Mouse (Mus musculus) kidney, embryonic 16.5 days (tissue): ENCODE measurements around the gene Eps15. TPM values are rescaled to one million over a fixed set of nuclear protein-coding genes. Genes with fewer than 3 reads are reported as not detected.

Experiments
- ATAC-seq: fragments of 200-750 bp; cut with Nextera tagmentation; 2 replicates; pipeline ENCODE4 v1.8.0; 2017; ENCODE audit warnings: moderate TSS enrichment; ENCODE audit not compliant: low FRiP score, low TSS enrichment
- H3K27ac ChIP-seq: fragments of 300-500 bp; sonication (generic); 2 replicates; pipeline ENCODE4 v1.5.1; 2014; ENCODE audit warnings: low read length
- H3K27me3 ChIP-seq: fragments of 300-500 bp; sonication (generic); 2 replicates; pipeline ENCODE4 v1.6.1; 2014; ENCODE audit warnings: low read length, control low read depth, mixed read lengths; ENCODE audit not compliant: insufficient read depth
- H3K36me3 ChIP-seq: fragments of 300-500 bp; sonication (generic); 2 replicates; pipeline ENCODE4 v1.6.1; 2014; ENCODE audit warnings: low read length, control low read depth, mixed read lengths; ENCODE audit not compliant: insufficient read depth
- H3K4me1 ChIP-seq: fragments of 300-500 bp; sonication (generic); 2 replicates; pipeline ENCODE4 v1.6.1; 2014; ENCODE audit warnings: low read length, control low read depth, mixed read lengths; ENCODE audit not compliant: insufficient read depth
- H3K4me2 ChIP-seq: fragments of 300-500 bp; sonication (generic); replicated peaks from 2 replicates; pipeline ENCODE4 v1.6.1; 2014; ENCODE audit warnings: low read depth, low read length
- H3K4me3 ChIP-seq: fragments of 300-500 bp; sonication (generic); 2 replicates; pipeline ENCODE4 v1.5.1; 2014; ENCODE audit warnings: mild to moderate bottlenecking, low read length
- H3K9ac ChIP-seq: fragments of 300-500 bp; sonication (generic); replicated peaks from 2 replicates; pipeline ENCODE4 v1.6.1; 2014; ENCODE audit warnings: low read length
- H3K9me3 ChIP-seq: fragments of 300-500 bp; sonication (generic); 2 replicates; pipeline ENCODE4 v1.6.1; 2016; ENCODE audit warnings: low read length, control low read depth
- WGBS: fragments of 180-500 bp; shearing (Covaris S2); extraction: QIAGEN DNeasy Blood & Tissue Kit; methylation state at CpG from one replicate; pipeline ENCODE4 v1.1.7; 2014; 5-methylcytosine and 5-hydroxymethylcytosine counted together
- polyA plus RNA-seq: library from polyadenylated mRNA; unstranded; fragments of >200 nt; fragmentation: Nextera tagmentation; extraction: Ambion mirVana; gene quantifications from 2 replicates; pipeline ENCODE4 v1.2.1, GENCODE M21; 2015

The Eps15 gene
- polyA plus RNA-seq, 1 experiment from 2014 or later, result 36.3 TPM

- Histone ChIP-seq H3K4me3 (no peak overlapping the region), H3K9me3 (no peaks in the 10 kb centered on the region), H3K27ac (no peak overlapping the region), H3K9ac (no peak overlapping the region), H3K4me1 (peaks cover 9% of the 10 kb centered on the region), H3K4me2 (no peak overlapping the region), H3K36me3 (no peaks in the 10 kb centered on the region), H3K27me3 (no peaks in the 10 kb centered on the region)
- ATAC-seq, result no peak
- WGBS, result 83% methylated on average over 7 of the region's 7 CpGs
Measured at GRCm38 (mm10) chr4:109421608-109422007, 141.5 kb downstream of the Eps15 start.

- H3K9me3 ChIP-seq, result no peaks in the 10 kb centered on the region
- H3K27ac ChIP-seq, result no peak overlapping the region
- 73% methylated on average over 6 of the region's 6 CpGs for WGBS
- peaks cover 9% of the 10 kb centered on the region for H3K4me1 ChIP-seq
- H3K36me3 ChIP-seq, result no peaks in the 10 kb centered on the region
- no peak overlapping the region for H3K9ac ChIP-seq
- no peak overlapping the region for H3K4me3 ChIP-seq
- no peak for ATAC-seq
- no peaks in the 10 kb centered on the region for H3K27me3 ChIP-seq
- H3K4me2 ChIP-seq, result no peak overlapping the region
Measured at GRCm38 (mm10) chr4:109422436-109422835, 142.4 kb downstream of the Eps15 start.

GRCm38 (mm10) chr4:109423438-109423837, 143.4 kb downstream of the Eps15 start:
- no peak for ATAC-seq
- Histone ChIP-seq H3K4me2 (no peak overlapping the region), H3K9ac (no peak overlapping the region), H3K4me3 (no peak overlapping the region), H3K27ac (no peak overlapping the region), H3K27me3 (no peaks in the 10 kb centered on the region), H3K9me3 (no peaks in the 10 kb centered on the region), H3K4me1 (peaks cover 9% of the 10 kb centered on the region), H3K36me3 (no peaks in the 10 kb centered on the region)
- WGBS, result 72% methylated on average over 2 of the region's 2 CpGs

GRCm38 (mm10) chr4:109427058-109427457, 147.0 kb downstream of the Eps15 start:
- no peak overlapping the region for H3K9ac ChIP-seq
- H3K27me3 ChIP-seq, result no peaks in the 10 kb centered on the region
- H3K4me3 ChIP-seq, result no peak overlapping the region
- no peak for ATAC-seq
- peaks cover 3% of the 10 kb centered on the region; the same call in 1 of the 2 replicates for H3K4me1 ChIP-seq
- H3K4me2 ChIP-seq, result no peak overlapping the region
- no peak overlapping the region for H3K27ac ChIP-seq
- 71% methylated on average over 1 of the region's 1 CpGs for WGBS
- no peaks in the 10 kb centered on the region for H3K9me3 ChIP-seq
- H3K36me3 ChIP-seq, result no peaks in the 10 kb centered on the region

GRCm38 (mm10) chr4:109430250-109430649, 150.2 kb downstream of the Eps15 start:
- H3K27ac ChIP-seq, result no peak overlapping the region
- H3K4me1 ChIP-seq, result peaks cover 3% of the 10 kb centered on the region; the same call in 1 of the 2 replicates
- H3K9me3 ChIP-seq, result no peaks in the 10 kb centered on the region
- no peak for ATAC-seq
- no peak overlapping the region for H3K9ac ChIP-seq
- no peaks in the 10 kb centered on the region for H3K36me3 ChIP-seq
- WGBS, result 90% methylated on average over 7 of the region's 7 CpGs
- H3K27me3 ChIP-seq, result no peaks in the 10 kb centered on the region
- no peak overlapping the region for H3K4me3 ChIP-seq
- no peak overlapping the region for H3K4me2 ChIP-seq

- peak; percentile 73 for ATAC-seq
- 58% methylated on average over 13 of the region's 13 CpGs for WGBS
- no peak overlapping the region for H3K27ac ChIP-seq
- no peak overlapping the region for H3K4me3 ChIP-seq
- no peaks in the 10 kb centered on the region for H3K36me3 ChIP-seq
- no peak overlapping the region for H3K9ac ChIP-seq
- H3K4me1 ChIP-seq, result peaks cover 3% of the 10 kb centered on the region; the same call in 1 of the 2 replicates
- H3K27me3 ChIP-seq, result no peaks in the 10 kb centered on the region
- H3K9me3 ChIP-seq, result no peaks in the 10 kb centered on the region
- H3K4me2 ChIP-seq, result no peak overlapping the region
Measured at GRCm38 (mm10) chr4:109430854-109431253, 150.8 kb downstream of the Eps15 start.

- no peaks in the 10 kb centered on the region for H3K27me3 ChIP-seq
- no peak overlapping the region for H3K9ac ChIP-seq
- H3K9me3 ChIP-seq, result no peaks in the 10 kb centered on the region
- no peak overlapping the region for H3K4me2 ChIP-seq
- WGBS, result 67% methylated on average over 16 of the region's 16 CpGs
- no peak for ATAC-seq
- H3K36me3 ChIP-seq, result no peaks in the 10 kb centered on the region
- H3K27ac ChIP-seq, result no peak overlapping the region
- H3K4me1 ChIP-seq, result peaks cover 3% of the 10 kb centered on the region; the same call in 1 of the 2 replicates
- H3K4me3 ChIP-seq, result no peak overlapping the region
Measured at GRCm38 (mm10) chr4:109432668-109433375, 152.8 kb downstream of the Eps15 start.

- Histone ChIP-seq H3K9me3 (no peaks in the 10 kb centered on the region), H3K9ac (no peak overlapping the region), H3K4me3 (no peak overlapping the region), H3K27me3 (no peaks in the 10 kb centered on the region), H3K36me3 (no peaks in the 10 kb centered on the region), H3K4me2 (no peak overlapping the region), H3K4me1 (peaks cover 3% of the 10 kb centered on the region; the same call in 1 of the 2 replicates), H3K27ac (no peak overlapping the region)
- WGBS, result 77% methylated on average over 6 of the region's 6 CpGs
- no peak for ATAC-seq
Measured at GRCm38 (mm10) chr4:109433641-109434040, 153.6 kb downstream of the Eps15 start.

GRCm38 (mm10) chr4:109434256-109434655, 154.2 kb downstream of the Eps15 start:
- Histone ChIP-seq H3K27ac (no peak overlapping the region), H3K9me3 (no peaks in the 10 kb centered on the region)
- 90% methylated on average over 1 of the region's 1 CpGs for WGBS

More at GRCm38 (mm10) chr4:109434256-109434655, 154.2 kb downstream of the Eps15 start:
- no peak for ATAC-seq
- Histone ChIP-seq H3K4me3 (no peak overlapping the region), H3K36me3 (no peaks in the 10 kb centered on the region), H3K4me1 (peaks cover 3% of the 10 kb centered on the region; the same call in 1 of the 2 replicates), H3K27me3 (no peaks in the 10 kb centered on the region), H3K9ac (no peak overlapping the region), H3K4me2 (no peak overlapping the region)
